Mouse (Mus musculus) CH12.LX (cell line): Measurements from ENCODE around the gene Ppp1r3g. TPM values are rescaled to one million over a fixed set of nuclear protein-coding genes. Genes with fewer than 3 reads are reported as not detected.

Experiments used
- DNase-seq: peaks from one replicate; pipeline ENCODE4 v3.0.0-alpha.2; 2013; ENCODE audit errors: extremely low read depth
- H3K27ac ChIP-seq: 2 replicates; pipeline ENCODE4 v1.5.1; 2012; ENCODE audit warnings: low read depth, mild to moderate bottlenecking, control low read depth, moderate library complexity; ENCODE audit not compliant: insufficient read depth
- H3K27me3 ChIP-seq: replicated peaks from 2 replicates; pipeline ENCODE3; 2012; ENCODE audit warnings: inconsistent platforms
- H3K36me3 ChIP-seq, 2 experiments: replicated peaks in 1 of 2; 2 replicates each; pipeline versions ENCODE3 to v1.6.1; 2012; ENCODE audit warnings: inconsistent platforms in 1 of 2, low read length in 1 of 2, mild to moderate bottlenecking in 1 of 2, mixed read lengths in 1 of 2, moderate library complexity in 1 of 2; ENCODE audit not compliant: control insufficient read depth in 1 of 2, insufficient read depth in 1 of 2
- H3K4me1 ChIP-seq, 2 experiments: 2 replicates each; pipeline ENCODE4 v1.6.1; 2012; ENCODE audit warnings: inconsistent platforms in 1 of 2, moderate library complexity in 1 of 2; ENCODE audit not compliant: insufficient read depth in 2 of 2, control insufficient read depth in 1 of 2
- H3K4me2 ChIP-seq: 2 replicates; pipeline ENCODE4 v1.6.1; 2012; ENCODE audit warnings: low read depth, mild to moderate bottlenecking, control low read depth; ENCODE audit not compliant: poor library complexity, insufficient read depth, severe bottlenecking
- H3K4me3 ChIP-seq, 3 experiments: fragments of 150-350 bp in 1 of 3; sonication (generic) in 1 of 3; replicated peaks in 1 of 3; 2 replicates each; pipeline versions ENCODE3 to v1.5.1; 2011 to 2012; ENCODE audit warnings: low read depth in 2 of 3, low read length in 2 of 3, mild to moderate bottlenecking in 2 of 3, moderate library complexity in 2 of 3, control low read depth in 1 of 3, improper control_type of control experiment in 1 of 3, inconsistent platforms in 1 of 3, mixed read lengths in 1 of 3; ENCODE audit not compliant: poor library complexity in 1 of 3
- H3K79me2 ChIP-seq: replicated peaks from 2 replicates; pipeline ENCODE4 v1.6.1; 2012; ENCODE audit warnings: mild to moderate bottlenecking, moderate library complexity; ENCODE audit not compliant: control insufficient read depth, poor library complexity, insufficient read depth, severe bottlenecking; ENCODE audit errors: extremely low read depth
- H3K9ac ChIP-seq: 2 replicates; pipeline ENCODE4 v1.6.1; 2012; ENCODE audit warnings: low read depth, mild to moderate bottlenecking, control low read depth, moderate library complexity; ENCODE audit not compliant: insufficient read depth
- H3K9me3 ChIP-seq: replicated peaks from 2 replicates; pipeline ENCODE3; 2012; ENCODE audit warnings: low read length, inconsistent platforms, mixed read lengths
- BHLHE40 ChIP-seq: IDR thresholded peaks from 2 replicates; pipeline ENCODE4 v1.6.1; 2011; ENCODE audit warnings: mild to moderate bottlenecking, low read depth, low read length, improper control_type of control experiment
- CHD1 ChIP-seq: IDR thresholded peaks from 2 replicates; pipeline ENCODE4 v1.6.1; 2012; ENCODE audit warnings: low read depth, low read length, improper control_type of control experiment, inconsistent platforms
- CHD2 ChIP-seq: IDR thresholded peaks from 2 replicates; pipeline ENCODE4 v1.6.1; 2011; ENCODE audit warnings: low read length, improper control_type of control experiment
- ELF1 ChIP-seq: IDR thresholded peaks from 2 replicates; pipeline ENCODE4 v1.6.1; 2014; ENCODE audit warnings: low read depth, mild to moderate bottlenecking, inconsistent platforms, low read length, improper control_type of control experiment
- EP300 ChIP-seq: IDR thresholded peaks from 2 replicates; pipeline ENCODE4 v1.6.1; 2011; ENCODE audit warnings: low read length, improper control_type of control experiment
- ETS1 ChIP-seq: conservative IDR thresholded peaks from 2 replicates; pipeline ENCODE4 v1.6.1; 2012; ENCODE audit warnings: low read depth, mild to moderate bottlenecking, inconsistent platforms, low read length, improper control_type of control experiment, moderate library complexity
- KAT2A ChIP-seq: IDR thresholded peaks from 2 replicates; pipeline ENCODE4 v1.6.1; 2012; ENCODE audit warnings: low read length, improper control_type of control experiment, inconsistent platforms; ENCODE audit not compliant: insufficient replicate concordance
- MAFK ChIP-seq: IDR thresholded peaks from 2 replicates; pipeline ENCODE4 v1.6.1; 2011; ENCODE audit warnings: low read length, improper control_type of control experiment; ENCODE audit not compliant: insufficient replicate concordance
- MAX ChIP-seq: IDR thresholded peaks from 2 replicates; pipeline ENCODE4 v1.6.1; 2011; ENCODE audit warnings: low read length, improper control_type of control experiment
- MAZ ChIP-seq: IDR thresholded peaks from 2 replicates; pipeline ENCODE4 v1.6.1; 2012; ENCODE audit warnings: low read depth, mild to moderate bottlenecking, inconsistent platforms, low read length, improper control_type of control experiment, moderate library complexity
- MEF2A ChIP-seq: IDR thresholded peaks from 2 replicates; pipeline ENCODE4 v1.6.1; 2014; ENCODE audit warnings: low read depth, mild to moderate bottlenecking, inconsistent platforms, low read length, improper control_type of control experiment, borderline replicate concordance
- POLR2A ChIP-seq: IDR thresholded peaks from 2 replicates; pipeline ENCODE4 v1.6.1; 2011; ENCODE audit warnings: low read depth, mild to moderate bottlenecking, improper control_type of control experiment, low read length
- POLR2AphosphoS2 ChIP-seq: IDR thresholded peaks from 2 replicates; pipeline ENCODE4 v1.6.1; 2011; ENCODE audit warnings: low read depth, low read length, improper control_type of control experiment
- RCOR1 ChIP-seq: conservative IDR thresholded peaks from 2 replicates; pipeline ENCODE4 v1.6.1; 2012; ENCODE audit warnings: low read depth, mild to moderate bottlenecking, inconsistent platforms, low read length, improper control_type of control experiment
- SIN3A ChIP-seq: IDR thresholded peaks from 2 replicates; pipeline ENCODE4 v1.6.1; 2012; ENCODE audit warnings: low read length, improper control_type of control experiment, inconsistent platforms
- SMC3 ChIP-seq: IDR thresholded peaks from 2 replicates; pipeline ENCODE4 v1.6.1; 2011; ENCODE audit warnings: low read depth, low read length, improper control_type of control experiment
- TBP ChIP-seq: conservative IDR thresholded peaks from 2 replicates; pipeline ENCODE4 v1.6.1; 2011; ENCODE audit warnings: low read depth, low read length, improper control_type of control experiment
- TCF12 ChIP-seq: IDR thresholded peaks from 2 replicates; pipeline ENCODE4 v1.6.1; 2014; ENCODE audit warnings: low read depth, mild to moderate bottlenecking, inconsistent platforms, low read length, improper control_type of control experiment
- USF1 ChIP-seq: IDR thresholded peaks from 2 replicates; pipeline ENCODE4 v1.6.1; 2014; ENCODE audit warnings: low read depth, mild to moderate bottlenecking, inconsistent platforms, low read length, improper control_type of control experiment
- ZC3H11A ChIP-seq: IDR thresholded peaks from 2 replicates; pipeline ENCODE4 v1.6.1; 2012; ENCODE audit warnings: low read depth, mild to moderate bottlenecking, inconsistent platforms, low read length, improper control_type of control experiment
- ZNF384 ChIP-seq: IDR thresholded peaks from 2 replicates; pipeline ENCODE4 v1.6.1; 2012; ENCODE audit warnings: low read depth, low read length, improper control_type of control experiment, inconsistent platforms
- dilution Hi-C: fragments of 300-500 bp; cut with MboI; formaldehyde crosslinking; loops from 2 replicates; pipeline ENCODE4 v1.14.3; 2020; ENCODE audit warnings: low sequenced_read_pairs; ENCODE audit not compliant: extremely low pct_unique_long_range_greater_than_20kb, extremely low pct_ligation_motif_present
- in situ Hi-C: fragments of 300-500 bp; cut with MboI; formaldehyde crosslinking; loops from 3 replicates; pipeline ENCODE4 v1.14.3; 2019; ENCODE audit warnings: low sequenced_read_pairs, low pct_ligation_motif_present, low pct_unique_long_range_greater_than_20kb, mixed read lengths
- polyA plus RNA-seq: library from polyadenylated mRNA; unstranded; fragments of >175 nt; gene quantifications from 2 replicates; pipeline ENCODE4 v1.2.1, GENCODE M21; 2012; ENCODE audit warnings: low read depth; ENCODE audit not compliant: insufficient read length
- total RNA-seq, 2 experiments: library from RNA; depleted of rRNA; stranded (reverse); fragments of 300-350 nt in 1 of 2; fragments of >200 nt in 1 of 2; gene quantifications; 2 replicates each; pipeline ENCODE4 v1.2.3; 2012 to 2014

Gene Ppp1r3g
- total and polyA plus RNA-seq, 3 experiments: 0.13 TPM; not detected in 2

DNA sequence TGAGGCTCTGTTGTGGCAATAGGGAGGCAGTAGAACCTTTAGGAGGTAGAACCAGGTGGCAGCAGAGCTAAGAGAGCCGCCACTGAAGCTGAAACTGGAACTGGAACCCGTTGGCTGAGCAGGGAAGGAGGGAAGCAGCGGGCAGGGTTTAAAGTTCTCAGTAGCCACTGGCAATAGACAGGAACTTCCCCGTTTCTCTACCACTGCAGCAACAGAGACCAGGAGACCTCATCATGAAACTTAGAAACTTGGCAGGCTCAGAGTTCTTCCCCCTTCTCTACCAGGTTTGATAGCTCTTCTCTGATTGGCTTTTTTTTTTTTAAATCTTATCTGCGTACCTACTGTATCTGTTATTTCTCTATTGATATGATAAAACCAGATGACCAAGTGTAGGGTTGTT lies 17.7 kb upstream of the Ppp1r3g start:
- dilution Hi-C loops: no loop called here
- peak overlapping the region; percentile 57 for H3K27ac ChIP-seq
- H3K4me1 ChIP-seq: peaks cover 5 to 44% of the 10 kb centered on the region in 2 experiments; a peak in 2 of 4 replicates
- peak overlapping the region in 2 of 3 experiments; percentile 8 to 50 for H3K4me3 ChIP-seq
- H3K4me2 ChIP-seq: peak overlapping the region; percentile 64
- H3K27me3 ChIP-seq: no peaks in the 10 kb centered on the region
- in situ Hi-C loops: loop anchor here (5.0 to 25.0 kb wide), 2 partner anchors 159 to 904 kb away; partner anchors contain the start of gene Eci2
- H3K79me2 ChIP-seq: no peaks in the 10 kb centered on the region
- no peak overlapping the region for H3K9ac ChIP-seq
- H3K9me3 ChIP-seq: no peaks in the 10 kb centered on the region
- TF ChIP-seq ETS1 (peak; percentile 36; the same call in 1 of the 2 replicates), ZNF384 (peak; percentile 41; the same call in 1 of the 2 replicates), POLR2A (no peak), ELF1 (peak; percentile 49; the same call in 1 of the 2 replicates), BHLHE40 (no peak), EP300 (peak; percentile 78), SIN3A (peak; percentile 37; the same call in 1 of the 2 replicates)
- peak; percentile 80 for DNase-seq
- peaks cover 0 to 1% of the 10 kb centered on the region in 2 experiments for H3K36me3 ChIP-seq

- no peak for TF ChIP-seq RCOR1
- TF ChIP-seq MAFK: no peak
- no peak for TF ChIP-seq MAZ
- TF ChIP-seq SIN3A: no peak
- TF ChIP-seq USF1: no peak
- no peak for TF ChIP-seq MAX
- TF ChIP-seq CHD1: no peak
- no peak for TF ChIP-seq EP300
- TF ChIP-seq CHD2: no peak
- TF ChIP-seq ELF1: no peak
- TF ChIP-seq TBP: no peak
- TF ChIP-seq ZNF384: no peak
- TF ChIP-seq POLR2AphosphoS2: no peak
- no peak for TF ChIP-seq KAT2A
- no peak for TF ChIP-seq SMC3
- no peak for TF ChIP-seq MEF2A
- TF ChIP-seq TCF12: no peak
- TF ChIP-seq ZC3H11A: no peak
- Histone ChIP-seq H3K27me3 (no peaks in the 10 kb centered on the region), H3K4me1 (peaks cover 4 to 34% of the 10 kb centered on the region in 2 experiments; a peak in 2 of 4 replicates), H3K4me2 (no peak overlapping the region), H3K9me3 (peaks cover 9% of the 10 kb centered on the region), H3K79me2 (no peaks in the 10 kb centered on the region), H3K36me3 (peaks cover 0 to 9% of the 10 kb centered on the region in 2 experiments), H3K9ac (no peak overlapping the region), H3K27ac (no peak overlapping the region), H3K4me3 (no peak overlapping the region)
- in situ Hi-C loops: loop anchor here (25.0 kb wide), 1 partner anchor 910 kb away; the partner anchor contains the start of gene Eci2
- no peak for DNase-seq
- dilution Hi-C loops: no loop called here
Measured at GRCm38 (mm10) chr13:35946659-35947353, 11.8 kb upstream of the Ppp1r3g start.
